Mouse (Mus musculus) CH12.LX (cell line): ENCODE results near the gene Acvrl1. TPM values are rescaled to one million over a fixed set of nuclear protein-coding genes. Genes with fewer than 3 reads are reported as not detected.
A peak's percentile ranks its signal among the peaks of the same experiment; 100 is the strongest.

Experiments used
- DNase-seq: peaks from one replicate; pipeline ENCODE4 v3.0.0-alpha.2; 2013; ENCODE audit errors: extremely low read depth
- H3K27ac ChIP-seq: 2 replicates; pipeline ENCODE4 v1.5.1; 2012; ENCODE audit warnings: low read depth, mild to moderate bottlenecking, control low read depth, moderate library complexity; ENCODE audit not compliant: insufficient read depth
- H3K27me3 ChIP-seq: replicated peaks from 2 replicates; pipeline ENCODE3; 2012; ENCODE audit warnings: inconsistent platforms
- H3K36me3 ChIP-seq, 2 experiments: replicated peaks in 1 of 2; 2 replicates each; pipeline versions ENCODE3 to v1.6.1; 2012; ENCODE audit warnings: inconsistent platforms in 1 of 2, low read length in 1 of 2, mild to moderate bottlenecking in 1 of 2, mixed read lengths in 1 of 2, moderate library complexity in 1 of 2; ENCODE audit not compliant: control insufficient read depth in 1 of 2, insufficient read depth in 1 of 2
- H3K4me1 ChIP-seq, 2 experiments: 2 replicates each; pipeline ENCODE4 v1.6.1; 2012; ENCODE audit warnings: inconsistent platforms in 1 of 2, moderate library complexity in 1 of 2; ENCODE audit not compliant: insufficient read depth in 2 of 2, control insufficient read depth in 1 of 2
- H3K4me2 ChIP-seq: 2 replicates; pipeline ENCODE4 v1.6.1; 2012; ENCODE audit warnings: low read depth, mild to moderate bottlenecking, control low read depth; ENCODE audit not compliant: poor library complexity, insufficient read depth, severe bottlenecking
- H3K4me3 ChIP-seq, 3 experiments: fragments of 150-350 bp in 1 of 3; sonication (generic) in 1 of 3; replicated peaks in 1 of 3; 2 replicates each; pipeline versions ENCODE3 to v1.5.1; 2011 to 2012; ENCODE audit warnings: low read depth in 2 of 3, low read length in 2 of 3, mild to moderate bottlenecking in 2 of 3, moderate library complexity in 2 of 3, control low read depth in 1 of 3, improper control_type of control experiment in 1 of 3, inconsistent platforms in 1 of 3, mixed read lengths in 1 of 3; ENCODE audit not compliant: poor library complexity in 1 of 3
- H3K79me2 ChIP-seq: replicated peaks from 2 replicates; pipeline ENCODE4 v1.6.1; 2012; ENCODE audit warnings: mild to moderate bottlenecking, moderate library complexity; ENCODE audit not compliant: control insufficient read depth, poor library complexity, insufficient read depth, severe bottlenecking; ENCODE audit errors: extremely low read depth
- H3K9ac ChIP-seq: 2 replicates; pipeline ENCODE4 v1.6.1; 2012; ENCODE audit warnings: low read depth, mild to moderate bottlenecking, control low read depth, moderate library complexity; ENCODE audit not compliant: insufficient read depth
- H3K9me3 ChIP-seq: replicated peaks from 2 replicates; pipeline ENCODE3; 2012; ENCODE audit warnings: low read length, inconsistent platforms, mixed read lengths
- BHLHE40 ChIP-seq: IDR thresholded peaks from 2 replicates; pipeline ENCODE4 v1.6.1; 2011; ENCODE audit warnings: mild to moderate bottlenecking, low read depth, low read length, improper control_type of control experiment
- CHD1 ChIP-seq: IDR thresholded peaks from 2 replicates; pipeline ENCODE4 v1.6.1; 2012; ENCODE audit warnings: low read depth, low read length, improper control_type of control experiment, inconsistent platforms
- CTCF ChIP-seq, 2 experiments: IDR thresholded peaks in 1 of 2; conservative IDR thresholded peaks in 1 of 2; 2 replicates each; pipeline ENCODE4 v1.5.1; 2011 to 2012; ENCODE audit warnings: low read depth in 2 of 2, low read length in 2 of 2, improper control_type of control experiment in 1 of 2, inconsistent platforms in 1 of 2, mild to moderate bottlenecking in 1 of 2, moderate library complexity in 1 of 2
- ELF1 ChIP-seq: IDR thresholded peaks from 2 replicates; pipeline ENCODE4 v1.6.1; 2014; ENCODE audit warnings: low read depth, mild to moderate bottlenecking, inconsistent platforms, low read length, improper control_type of control experiment
- ETS1 ChIP-seq: conservative IDR thresholded peaks from 2 replicates; pipeline ENCODE4 v1.6.1; 2012; ENCODE audit warnings: low read depth, mild to moderate bottlenecking, inconsistent platforms, low read length, improper control_type of control experiment, moderate library complexity
- GABPA ChIP-seq: IDR thresholded peaks from 2 replicates; pipeline ENCODE4 v1.6.1; 2012; ENCODE audit warnings: low read depth, low read length, improper control_type of control experiment, inconsistent platforms; ENCODE audit not compliant: insufficient replicate concordance
- HCFC1 ChIP-seq: IDR thresholded peaks from 2 replicates; pipeline ENCODE4 v1.6.1; 2012; ENCODE audit warnings: low read depth, mild to moderate bottlenecking, inconsistent platforms, low read length, improper control_type of control experiment
- JUN ChIP-seq: IDR thresholded peaks from 2 replicates; pipeline ENCODE4 v1.6.1; 2011; ENCODE audit warnings: low read depth, mild to moderate bottlenecking, low read length, improper control_type of control experiment, moderate library complexity; ENCODE audit not compliant: insufficient read depth
- JUND ChIP-seq: conservative IDR thresholded peaks from 2 replicates; pipeline ENCODE4 v1.6.1; 2011; ENCODE audit warnings: low read depth, low read length, improper control_type of control experiment
- KAT2A ChIP-seq: IDR thresholded peaks from 2 replicates; pipeline ENCODE4 v1.6.1; 2012; ENCODE audit warnings: low read length, improper control_type of control experiment, inconsistent platforms; ENCODE audit not compliant: insufficient replicate concordance
- MAFK ChIP-seq: IDR thresholded peaks from 2 replicates; pipeline ENCODE4 v1.6.1; 2011; ENCODE audit warnings: low read length, improper control_type of control experiment; ENCODE audit not compliant: insufficient replicate concordance
- MAX ChIP-seq: IDR thresholded peaks from 2 replicates; pipeline ENCODE4 v1.6.1; 2011; ENCODE audit warnings: low read length, improper control_type of control experiment
- MAZ ChIP-seq: IDR thresholded peaks from 2 replicates; pipeline ENCODE4 v1.6.1; 2012; ENCODE audit warnings: low read depth, mild to moderate bottlenecking, inconsistent platforms, low read length, improper control_type of control experiment, moderate library complexity
- MXI1 ChIP-seq: IDR thresholded peaks from 2 replicates; pipeline ENCODE4 v1.6.1; 2011; ENCODE audit warnings: mild to moderate bottlenecking, low read depth, low read length, improper control_type of control experiment
- MYC ChIP-seq: IDR thresholded peaks from 2 replicates; pipeline ENCODE4 v1.6.1; 2011; ENCODE audit warnings: low read depth, mild to moderate bottlenecking, improper control_type of control experiment, low read length
- NELFE ChIP-seq: IDR thresholded peaks from 2 replicates; pipeline ENCODE4 v1.6.1; 2011; ENCODE audit warnings: low read depth, low read length, improper control_type of control experiment
- NRF1 ChIP-seq: IDR thresholded peaks from 2 replicates; pipeline ENCODE4 v1.6.1; 2014; ENCODE audit warnings: low read depth, mild to moderate bottlenecking, inconsistent platforms, low read length, improper control_type of control experiment, moderate library complexity
- POLR2A ChIP-seq: IDR thresholded peaks from 2 replicates; pipeline ENCODE4 v1.6.1; 2011; ENCODE audit warnings: low read depth, mild to moderate bottlenecking, improper control_type of control experiment, low read length
- RAD21 ChIP-seq: IDR thresholded peaks from 2 replicates; pipeline ENCODE4 v1.6.1; 2011; ENCODE audit warnings: low read depth, mild to moderate bottlenecking, low read length, improper control_type of control experiment, moderate library complexity
- SIN3A ChIP-seq: IDR thresholded peaks from 2 replicates; pipeline ENCODE4 v1.6.1; 2012; ENCODE audit warnings: low read length, improper control_type of control experiment, inconsistent platforms
- SMC3 ChIP-seq: IDR thresholded peaks from 2 replicates; pipeline ENCODE4 v1.6.1; 2011; ENCODE audit warnings: low read depth, low read length, improper control_type of control experiment
- TBP ChIP-seq: conservative IDR thresholded peaks from 2 replicates; pipeline ENCODE4 v1.6.1; 2011; ENCODE audit warnings: low read depth, low read length, improper control_type of control experiment
- TCF12 ChIP-seq: IDR thresholded peaks from 2 replicates; pipeline ENCODE4 v1.6.1; 2014; ENCODE audit warnings: low read depth, mild to moderate bottlenecking, inconsistent platforms, low read length, improper control_type of control experiment
- UBTF ChIP-seq: IDR thresholded peaks from 2 replicates; pipeline ENCODE4 v1.6.1; 2012; ENCODE audit warnings: low read depth, mild to moderate bottlenecking, inconsistent platforms, low read length, improper control_type of control experiment, moderate library complexity
- USF1 ChIP-seq: IDR thresholded peaks from 2 replicates; pipeline ENCODE4 v1.6.1; 2014; ENCODE audit warnings: low read depth, mild to moderate bottlenecking, inconsistent platforms, low read length, improper control_type of control experiment
- USF2 ChIP-seq: conservative IDR thresholded peaks from 2 replicates; pipeline ENCODE4 v1.6.1; 2011; ENCODE audit warnings: low read depth, low read length, improper control_type of control experiment
- ZKSCAN1 ChIP-seq: IDR thresholded peaks from 2 replicates; pipeline ENCODE4 v1.6.1; 2012; ENCODE audit warnings: low read depth, inconsistent platforms, low read length, improper control_type of control experiment, borderline replicate concordance
- ZMIZ1 ChIP-seq: IDR thresholded peaks from 2 replicates; pipeline ENCODE4 v1.6.1; 2012; ENCODE audit warnings: low read depth, mild to moderate bottlenecking, inconsistent platforms, low read length, improper control_type of control experiment
- ZNF384 ChIP-seq: IDR thresholded peaks from 2 replicates; pipeline ENCODE4 v1.6.1; 2012; ENCODE audit warnings: low read depth, low read length, improper control_type of control experiment, inconsistent platforms
- dilution Hi-C: fragments of 300-500 bp; cut with MboI; formaldehyde crosslinking; loops from 2 replicates; pipeline ENCODE4 v1.14.3; 2020; ENCODE audit warnings: low sequenced_read_pairs; ENCODE audit not compliant: extremely low pct_unique_long_range_greater_than_20kb, extremely low pct_ligation_motif_present
- in situ Hi-C: fragments of 300-500 bp; cut with MboI; formaldehyde crosslinking; loops from 3 replicates; pipeline ENCODE4 v1.14.3; 2019; ENCODE audit warnings: low sequenced_read_pairs, low pct_ligation_motif_present, low pct_unique_long_range_greater_than_20kb, mixed read lengths
- polyA plus RNA-seq: library from polyadenylated mRNA; unstranded; fragments of >175 nt; gene quantifications from 2 replicates; pipeline ENCODE4 v1.2.1, GENCODE M21; 2012; ENCODE audit warnings: low read depth; ENCODE audit not compliant: insufficient read length
- total RNA-seq, 2 experiments: library from RNA; depleted of rRNA; stranded (reverse); fragments of 300-350 nt in 1 of 2; fragments of >200 nt in 1 of 2; gene quantifications; 2 replicates each; pipeline ENCODE4 v1.2.3; 2012 to 2014

The Acvrl1 gene
- total and polyA plus RNA-seq, 3 experiments = 4.0 to 9.5 (median 5.2) TPM

- in situ Hi-C loops = no loop called here
- Histone ChIP-seq H3K36me3 (no peaks in the 10 kb centered on the region), H3K27ac (no peak overlapping the region), H3K9me3 (peaks cover 4% of the 10 kb centered on the region), H3K4me3 (no peak overlapping the region), H3K4me2 (no peak overlapping the region), H3K9ac (no peak overlapping the region), H3K79me2 (no peaks in the 10 kb centered on the region)
- no peak for DNase-seq
- dilution Hi-C loops = no loop called here
- TF ChIP-seq NELFE = no peak
- no peak for TF ChIP-seq TCF12
- no peak for TF ChIP-seq USF1
- TF ChIP-seq POLR2A = no peak
- no peak for TF ChIP-seq JUND
- TF ChIP-seq ZNF384 = no peak
- no peak for TF ChIP-seq JUN
- TF ChIP-seq TBP = no peak
- TF ChIP-seq USF2 = no peak
- no peak for TF ChIP-seq MYC
- TF ChIP-seq ZKSCAN1 = no peak
- TF ChIP-seq BHLHE40 = no peak
- TF ChIP-seq ZMIZ1 = no peak
- TF ChIP-seq MAFK = no peak
- no peak for TF ChIP-seq UBTF
- TF ChIP-seq CHD1 = no peak
- TF ChIP-seq CTCF (conservative IDR thresholded peaks at IDR 0.05 in 1 of 2, IDR thresholded peaks at IDR 0.05 in 1 of 2; ENCODE audit: low read depth in 2 of 2, low read length in 2 of 2) = no peak
- no peak for TF ChIP-seq ELF1
- no peak for TF ChIP-seq MXI1
- TF ChIP-seq, all 38 proteins: peak for 0
- Histone ChIP-seq H3K27me3 (peaks cover 38% of the 10 kb centered on the region), H3K4me1 (peaks cover 3 to 13% of the 10 kb centered on the region in 2 experiments; a peak in 3 of 4 replicates)
Observed at GRCm38 (mm10) chr15:101103605-101104304, 24.6 kb upstream of the Acvrl1 start.

- Histone ChIP-seq H3K27me3 (peaks cover 38% of the 10 kb centered on the region), H3K79me2 (no peaks in the 10 kb centered on the region), H3K9me3 (peaks cover 3% of the 10 kb centered on the region), H3K36me3 (no peaks in the 10 kb centered on the region), H3K4me2 (peak overlapping the region; percentile 60), H3K4me1 (peaks cover 3 to 13% of the 10 kb centered on the region in 2 experiments; a peak in 3 of 4 replicates), H3K27ac (peak overlapping the region; percentile 43), H3K9ac (peak overlapping the region; percentile 15; the same call in 1 of the 2 replicates), H3K4me3 (peak overlapping the region; percentile 34 to 47 (median 40))
- DNase-seq = peak; percentile 84
- in situ Hi-C loops (no loop called here), dilution Hi-C loops (no loop called here)
- 0 out of 2 replicates have a peak, but pooled peaks have one; percentile 16 for TF ChIP-seq TBP
- 0 out of 2 replicates have a peak, but pooled peaks have one; percentile 33 for TF ChIP-seq MAZ
- peak; percentile 37; the same call in 1 of the 2 replicates for TF ChIP-seq NRF1
- TF ChIP-seq GABPA = no peak
- peak; percentile 88 to 97 for TF ChIP-seq CTCF (conservative IDR thresholded peaks at IDR 0.05 in 1 of 2, IDR thresholded peaks at IDR 0.05 in 1 of 2; ENCODE audit: low read depth in 2 of 2, low read length in 2 of 2)
- TF ChIP-seq BHLHE40 = no peak
- peak; percentile 41 for TF ChIP-seq ELF1
- TF ChIP-seq CHD1 = no peak
- TF ChIP-seq POLR2A = peak; percentile 37
- TF ChIP-seq KAT2A = no peak
- TF ChIP-seq TCF12 = 0 out of 2 replicates have a peak, but pooled peaks have one; percentile 15
- TF ChIP-seq MXI1 = peak; percentile 33; the same call in 1 of the 2 replicates
- peak; percentile 62 for TF ChIP-seq RAD21
- TF ChIP-seq MAX = peak; percentile 31; the same call in 1 of the 2 replicates
- TF ChIP-seq SIN3A = peak; percentile 49; the same call in 1 of the 2 replicates
- peak; percentile 37; the same call in 1 of the 2 replicates for TF ChIP-seq HCFC1
- peak; percentile 74 for TF ChIP-seq SMC3
- peak; percentile 42 for TF ChIP-seq ETS1
Observed at GRCm38 (mm10) chr15:101105496-101105994, 22.8 kb upstream of the Acvrl1 start.
